In the genomic region with DNA sequence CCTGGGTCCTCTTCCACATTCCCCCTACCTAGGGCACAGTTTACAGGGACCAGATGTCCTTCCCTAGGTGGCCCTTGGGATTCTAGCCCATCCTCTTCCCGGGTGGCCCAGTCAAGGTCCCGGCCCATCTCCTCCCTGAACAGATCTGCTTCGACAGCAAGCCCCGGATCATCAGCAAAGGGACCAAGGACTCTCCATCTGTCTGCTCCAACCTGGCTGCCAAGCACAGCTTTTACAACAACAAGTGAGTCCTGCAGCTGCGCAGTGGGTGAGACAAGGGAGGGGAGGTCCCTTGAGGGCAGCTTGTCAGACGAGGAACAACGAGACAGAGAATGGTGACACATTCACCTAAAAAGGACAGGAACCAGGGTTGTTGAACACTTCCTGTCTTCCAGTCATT, we compare ENCODE assay signal across 21 mouse cellular contexts. TPM values are rescaled to one million over a fixed set of nuclear protein-coding genes. Genes with fewer than 3 reads are reported as not detected.
DNase-seq lines count a peak whose midpoint lies in the region; TF ChIP-seq lines count a peak whose summit lies in the region.
"Had no signal": no experiment of that assay in that cellular context is flagged by ENCODE, and none has a peak within 500 bp of the region (broad histone marks: within the 10 kb centered on the region; RNA-seq: fewer than 3 reads in every experiment).

No protein-coding gene starts in this region.

- no peak for TF ChIP-seq CTCF in layer of hippocampus, adult 2 months (conservative IDR thresholded peaks at IDR 0.05)

- DNase-seq in layer of hippocampus, adult 2 months (ENCODE audit: low spot score in 2 of 2) = peak in 1 of 2 experiments; percentile 50
- DNase-seq in layer of hippocampus, adult 11-12 months (ENCODE audit: low spot score) = no peak
- DNase-seq in B cell, adult 2 months = peak; percentile 75 to 76
- peak; percentile 55 to 63 for DNase-seq in cerebellum, adult 18-20 months
- DNase-seq in cerebellum, postnatal 25 days = peak; percentile 67 to 69
- no peak for DNase-seq in adrenal gland, postnatal 14 days
- no peak for DNase-seq in kidney, postnatal 14 days
- DNase-seq: adrenal gland, adult 2 months; gastrocnemius, postnatal 14 days; heart, adult 2 months; heart, postnatal 4 days; kidney, adult 11 months; right cerebral cortex, adult 18-20 months; thymus, adult 18-20 months had no signal

- H3K27ac ChIP-seq in layer of hippocampus, adult 2 months = peak overlapping the region; percentile 51; the same call in 1 of the 2 replicates
- H3K27ac ChIP-seq: heart, adult 2 months; heart, embryonic 15.5 days; limb, embryonic 13.5 days; liver, embryonic 14.5 days; lung, embryonic 15.5 days; midbrain, embryonic 12.5 days; neural tube, embryonic 13.5 days; stomach, embryonic 15.5 days had no signal

- no peak overlapping the region for H3K4me3 ChIP-seq in layer of hippocampus, adult 2 months
- H3K4me3 ChIP-seq: heart, adult 2 months; heart, embryonic 15.5 days; limb, embryonic 13.5 days; lung, embryonic 15.5 days; midbrain, embryonic 12.5 days; neural tube, embryonic 13.5 days; stomach, embryonic 15.5 days had no signal

RNA-seq across cellular contexts. Expression of a gene that starts 20.4 kb away (rescaled TPM):
- total RNA-seq in layer of hippocampus, adult 2 months (2021) = 100 to 1,000 TPM; 273 to 304 TPM
- total RNA-seq in adrenal gland, postnatal 14 days (2021) = 71.4 and 98.5 TPM in 2 replicates

RNA-seq across cellular contexts. Expression of a gene that starts 36.5 kb away (rescaled TPM):
- 100 to 1,000 TPM; 149 to 162 TPM for total RNA-seq in layer of hippocampus, adult 2 months (2021)
- 61.7 and 61.8 TPM in 2 replicates for total RNA-seq in adrenal gland, postnatal 14 days (2021)

RNA-seq across cellular contexts. Expression of a gene that starts 37.0 kb away (rescaled TPM):
- 100 to 1,000 TPM; 140 to 145 TPM for total RNA-seq in layer of hippocampus, adult 2 months (2021)
- total RNA-seq in adrenal gland, postnatal 14 days (2021) = 73.8 and 81.9 TPM in 2 replicates

Comparison
In these comparisons a context has a peak if more than half of its experiments do, and no peak if none do; other contexts are left out.
1. DNase-seq: peak in B cell, adult 2 months (2 of 2), cerebellum, adult 18-20 months (2 of 2) and cerebellum, postnatal 25 days (2 of 2); none in layer of hippocampus, adult 11-12 months (single experiment), adrenal gland, postnatal 14 days (single experiment) and kidney, postnatal 14 days (single experiment).